Mouse (Mus musculus): ENCODE data around the gene Rrp1b.
"Not testable (repeated sequence)": the region's sequence is repeated elsewhere in the genome, so short reads cannot be mapped to it uniquely, and the experiment has no call there.

Gene Rrp1b

DNA sequence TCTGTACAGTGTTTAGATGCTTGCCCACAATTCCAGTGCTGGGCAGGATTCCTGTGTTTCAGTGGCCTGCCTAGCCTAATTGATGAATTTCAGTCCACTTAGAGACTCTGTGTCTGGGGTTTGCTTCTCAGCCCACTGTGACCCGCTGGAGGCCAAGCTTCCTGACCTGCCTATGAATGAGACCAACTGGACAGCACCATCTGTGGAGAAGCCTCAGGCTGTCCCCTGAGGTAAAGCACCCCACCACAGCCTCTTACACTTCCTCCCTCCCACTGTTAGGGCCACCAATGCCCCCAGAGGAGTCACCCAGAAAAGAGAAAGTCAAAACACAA, 55.1 kb downstream of the Rrp1b start:
- DNase-seq (ENCODE audit: low read depth, low spot score), result no peak

DNA sequence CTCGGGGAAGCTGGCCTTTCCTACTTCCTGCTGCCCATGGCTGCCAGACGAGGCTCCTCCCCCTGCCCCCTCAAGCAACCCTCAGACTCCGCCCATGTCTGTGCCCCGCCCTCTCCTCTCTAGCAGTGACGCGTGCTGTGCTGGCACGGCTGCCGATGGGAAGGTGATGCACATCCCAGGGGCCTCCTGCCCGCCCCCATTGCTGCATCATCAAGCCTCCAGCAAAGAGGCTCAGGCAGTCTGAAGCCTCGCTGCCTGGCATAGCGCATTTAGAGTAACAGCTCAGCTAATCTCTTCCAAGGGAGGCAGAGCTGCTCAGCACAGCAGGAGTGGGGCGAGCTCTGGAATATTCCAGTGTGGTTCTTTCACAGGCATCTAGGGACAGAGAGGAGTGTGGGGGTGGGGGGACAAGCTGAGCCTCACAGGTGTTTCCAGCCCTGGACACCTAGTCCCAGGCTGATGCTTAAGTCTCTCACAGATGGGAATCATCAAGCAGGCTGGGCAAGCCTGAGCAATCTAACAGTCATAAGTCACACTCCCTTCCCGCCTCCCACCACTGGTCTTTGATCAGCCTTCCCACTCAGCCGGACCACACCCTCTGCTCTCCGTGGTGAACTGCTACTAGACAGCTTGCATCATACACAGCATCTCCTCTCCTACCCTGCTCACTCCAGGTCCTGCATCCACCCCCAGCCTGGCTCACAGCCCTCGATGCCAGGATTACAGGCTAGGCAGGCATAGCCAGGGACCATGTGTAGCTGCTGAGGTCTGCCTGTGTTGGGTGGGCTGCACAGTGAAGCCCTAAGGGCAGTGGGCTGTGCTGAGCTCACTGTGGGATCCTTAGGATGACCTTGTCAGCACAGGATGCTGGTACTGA, 55.7 kb downstream of the Rrp1b start:
- DNase-seq (ENCODE audit: low read depth, low spot score), result peak; percentile 75

DNA sequence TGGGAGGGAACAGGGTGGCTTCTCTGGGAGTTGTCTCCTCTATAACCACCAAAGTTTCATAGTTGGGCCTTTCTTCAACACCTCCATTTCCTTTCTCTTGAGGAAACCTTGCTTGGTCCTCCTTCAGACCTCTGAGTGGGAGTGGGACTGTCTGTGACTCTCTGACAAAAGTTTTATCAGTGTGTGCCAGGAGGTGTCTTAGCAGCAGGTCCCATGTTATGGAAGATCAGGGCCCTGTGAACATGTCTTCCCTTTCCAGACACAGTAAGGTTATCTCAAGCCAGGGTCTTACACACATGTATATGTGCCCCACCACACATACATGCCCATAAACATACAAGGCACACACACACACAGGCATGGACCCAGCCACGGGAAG, 56.3 kb downstream of the Rrp1b start:
- no peak for DNase-seq (ENCODE audit: low read depth, low spot score)

DNA sequence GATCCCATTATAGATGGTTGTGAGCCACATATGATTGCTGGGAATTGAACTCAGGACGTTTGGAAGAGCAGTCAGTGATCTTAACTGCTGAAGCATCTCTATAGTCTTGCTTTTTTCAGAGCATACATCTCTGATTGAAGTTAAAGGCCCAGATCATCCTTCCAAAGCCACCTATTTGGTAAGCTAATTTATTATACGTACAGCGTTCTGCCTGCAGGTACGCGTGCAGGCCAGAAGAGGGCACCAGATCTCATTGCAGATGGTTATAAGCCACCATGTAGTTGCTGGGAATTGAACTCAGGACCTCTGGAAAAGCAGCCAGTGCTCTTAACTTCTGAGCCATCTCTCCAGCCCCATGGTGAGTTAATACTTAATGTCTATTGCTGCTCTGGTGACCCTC, 57.0 kb downstream of the Rrp1b start:
- no peak for DNase-seq (ENCODE audit: low read depth, low spot score)

DNA sequence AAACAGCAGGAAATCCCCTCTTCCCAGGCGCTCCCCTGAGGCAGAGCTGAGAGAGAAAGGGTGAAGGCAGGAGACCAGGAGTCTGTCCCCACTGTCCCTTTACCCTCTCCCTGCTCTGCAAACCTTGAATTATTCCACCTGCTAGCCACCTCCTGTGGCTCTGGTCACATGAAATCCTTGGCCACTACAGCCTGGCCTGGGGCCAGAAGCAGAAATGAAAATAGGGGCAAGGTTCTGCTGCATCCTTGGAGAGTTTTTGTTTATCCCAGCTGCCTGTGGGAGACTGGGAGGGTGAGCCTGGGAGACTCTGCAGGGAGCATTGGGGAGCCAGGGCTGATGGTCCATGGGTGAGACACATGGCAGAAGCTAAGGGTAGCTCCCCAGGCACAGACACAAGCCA, 61.8 kb downstream of the Rrp1b start:
- no peak for DNase-seq (ENCODE audit: low read depth, low spot score)

DNA sequence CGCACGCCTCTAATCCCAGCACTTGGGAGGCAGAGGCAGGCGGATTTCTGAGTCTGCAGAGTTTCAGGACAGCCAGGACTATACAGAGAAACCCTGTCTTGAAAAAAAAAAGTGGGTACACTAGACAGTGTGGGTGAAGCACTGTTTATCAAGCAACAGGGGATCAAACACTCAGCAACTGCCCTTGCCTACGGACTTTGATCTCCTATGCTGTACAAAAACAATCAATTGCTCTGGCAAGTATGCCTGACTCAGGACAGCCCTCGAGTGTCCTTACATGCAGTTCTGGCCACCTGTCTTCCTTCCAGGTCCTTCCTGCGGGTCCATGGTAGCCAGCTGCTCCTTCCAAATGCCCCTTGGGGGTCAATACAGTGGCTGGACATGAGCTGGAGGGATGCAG, 63.0 kb downstream of the Rrp1b start:
- not testable (repeated sequence) for DNase-seq (ENCODE audit: low read depth, low spot score)

DNA sequence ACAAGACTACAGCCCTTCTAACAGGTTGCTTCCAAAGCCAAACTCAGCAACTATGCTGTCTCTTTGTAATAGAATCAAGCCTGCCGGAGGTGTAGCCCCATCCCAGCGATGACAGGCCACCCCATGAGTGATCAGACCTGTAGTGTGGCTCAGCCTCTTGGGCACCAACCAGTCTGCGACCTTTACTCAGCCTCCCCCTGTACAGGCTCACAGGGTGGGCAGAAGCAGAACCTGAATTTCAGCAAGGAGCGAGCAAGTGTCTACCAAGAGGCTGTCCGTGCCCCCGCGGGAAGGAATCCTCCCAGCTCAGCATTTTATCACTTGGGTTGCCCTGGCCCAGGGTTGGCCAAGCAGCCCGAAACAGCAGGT, 63.7 kb downstream of the Rrp1b start:
- DNase-seq (ENCODE audit: low read depth, low spot score), result no peak

DNA sequence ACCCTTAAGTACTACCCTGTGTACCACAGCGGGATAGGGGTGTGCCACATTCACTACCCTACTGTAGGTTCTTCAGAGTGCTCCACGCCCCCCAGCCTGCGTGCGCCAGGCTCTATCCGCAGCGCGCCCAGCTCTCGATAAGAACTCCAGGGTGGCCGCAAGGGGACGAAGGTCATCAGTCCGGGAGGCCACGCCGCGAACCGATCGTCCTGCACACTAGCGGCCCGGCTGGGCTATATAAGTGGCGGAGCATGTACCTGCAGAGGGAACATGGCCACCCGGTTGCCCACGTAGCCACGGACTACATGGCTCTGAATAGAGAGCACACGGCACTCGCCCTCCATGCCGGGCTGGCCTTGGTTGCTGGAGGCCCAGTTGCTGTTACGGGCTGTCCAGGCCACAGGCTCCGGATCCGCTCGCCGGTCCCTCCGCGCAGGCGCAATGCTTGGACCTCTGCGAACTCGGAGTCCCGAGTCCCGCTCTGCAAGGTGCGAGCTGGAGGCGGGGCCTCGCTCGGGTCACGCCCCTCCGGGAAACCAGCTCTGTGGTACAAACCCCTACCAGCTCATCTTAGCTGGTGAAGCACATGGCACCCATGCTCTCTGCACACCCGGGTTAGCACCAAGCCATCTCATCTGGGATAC, 64.2 kb downstream of the Rrp1b start:
- DNase-seq (ENCODE audit: low read depth, low spot score), result peak; percentile 66

DNA sequence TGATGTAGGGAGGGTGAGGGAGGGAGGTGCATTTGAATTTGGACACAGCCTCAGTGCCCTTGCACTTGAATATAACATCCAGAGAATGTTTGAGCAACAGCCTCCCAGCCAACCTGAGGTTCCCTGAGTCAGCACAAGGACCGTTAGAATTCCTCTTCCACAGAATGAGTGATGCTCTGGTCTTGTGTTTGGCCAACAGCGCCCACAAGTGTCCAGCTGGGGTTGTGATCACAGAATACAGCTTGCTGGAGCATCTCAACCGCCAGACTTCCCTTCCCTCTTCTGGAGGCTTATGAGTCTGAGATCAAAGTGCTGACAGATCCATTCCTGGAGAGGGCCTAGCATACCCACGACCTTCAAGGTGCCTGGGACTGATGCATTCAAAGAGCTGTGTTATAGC, 67.2 kb downstream of the Rrp1b start:
- no peak for DNase-seq (ENCODE audit: low read depth, low spot score)

DNA sequence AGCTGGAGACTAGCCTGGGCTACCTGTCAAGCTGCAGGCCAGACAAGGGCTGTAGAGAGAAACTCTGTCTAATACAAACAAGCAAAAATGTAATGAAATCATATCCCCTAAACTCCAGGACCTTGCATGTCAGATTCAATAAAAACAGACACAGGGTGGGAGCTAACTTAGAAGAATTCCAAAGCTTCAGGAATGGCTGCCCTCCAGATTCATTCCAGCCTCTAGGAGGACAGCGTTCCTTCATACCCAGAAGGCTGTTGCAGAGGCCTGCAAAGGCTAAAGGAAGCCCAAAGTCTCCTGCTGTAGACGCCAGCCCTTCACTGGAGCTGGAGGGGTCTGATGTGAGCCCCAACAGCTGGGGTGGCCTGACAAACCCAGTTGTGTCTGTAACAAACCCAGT, 70.5 kb downstream of the Rrp1b start:
- no peak for DNase-seq (ENCODE audit: low read depth, low spot score)

DNA sequence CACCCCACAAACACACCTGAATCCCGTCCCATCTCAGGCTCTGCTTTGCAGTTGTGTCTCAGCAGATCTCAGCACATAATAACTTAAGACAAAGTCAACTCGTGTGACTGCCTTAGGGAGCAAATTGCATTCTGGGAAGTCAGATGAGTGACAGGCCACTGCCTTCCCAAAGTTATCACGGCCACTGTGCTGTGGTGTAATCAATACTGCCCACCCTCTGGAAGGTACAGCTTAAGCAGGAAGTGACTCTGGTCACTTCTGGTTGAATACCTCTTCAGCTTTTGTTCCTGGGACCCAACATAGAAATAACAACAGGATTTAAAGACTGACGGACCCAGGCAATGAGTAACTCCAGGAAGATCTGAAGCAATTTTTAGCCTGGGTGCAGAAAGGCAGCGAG, 72.0 kb downstream of the Rrp1b start:
- no peak for DNase-seq (ENCODE audit: low read depth, low spot score)

DNA sequence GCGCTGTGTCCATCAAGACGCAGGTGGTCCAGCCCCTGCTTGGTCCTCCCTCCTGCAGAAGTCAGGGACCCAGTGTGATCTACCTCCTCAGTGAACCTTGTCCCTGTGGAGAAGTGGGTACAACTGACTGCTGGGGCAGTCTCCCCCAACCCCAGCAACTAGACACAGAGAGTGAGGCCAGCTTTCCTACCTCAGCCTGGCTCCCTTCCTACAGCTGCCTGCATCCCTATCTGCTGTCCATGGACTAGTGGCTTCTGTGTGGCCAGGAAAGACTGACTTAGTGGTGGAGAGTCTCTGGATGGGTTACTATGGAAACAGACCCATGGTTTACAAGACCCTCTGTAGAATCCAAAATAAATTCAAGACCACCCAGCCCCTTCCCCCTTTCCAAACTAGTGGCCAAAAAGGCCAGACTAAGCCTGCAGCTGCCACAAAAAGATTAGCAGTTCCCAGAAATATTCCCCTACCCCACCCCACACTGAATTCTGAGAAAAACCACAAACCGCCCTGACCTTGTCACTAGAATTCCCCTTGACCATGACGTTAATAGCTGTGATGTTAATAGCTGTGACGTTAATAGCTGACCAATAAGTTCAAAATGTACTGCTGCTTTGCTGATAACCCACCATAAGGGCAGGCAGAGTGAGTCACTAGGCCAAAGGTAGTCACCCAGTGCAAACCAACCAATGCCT, 72.6 kb downstream of the Rrp1b start:
- DNase-seq (ENCODE audit: low read depth, low spot score), result not testable (repeated sequence)

DNA sequence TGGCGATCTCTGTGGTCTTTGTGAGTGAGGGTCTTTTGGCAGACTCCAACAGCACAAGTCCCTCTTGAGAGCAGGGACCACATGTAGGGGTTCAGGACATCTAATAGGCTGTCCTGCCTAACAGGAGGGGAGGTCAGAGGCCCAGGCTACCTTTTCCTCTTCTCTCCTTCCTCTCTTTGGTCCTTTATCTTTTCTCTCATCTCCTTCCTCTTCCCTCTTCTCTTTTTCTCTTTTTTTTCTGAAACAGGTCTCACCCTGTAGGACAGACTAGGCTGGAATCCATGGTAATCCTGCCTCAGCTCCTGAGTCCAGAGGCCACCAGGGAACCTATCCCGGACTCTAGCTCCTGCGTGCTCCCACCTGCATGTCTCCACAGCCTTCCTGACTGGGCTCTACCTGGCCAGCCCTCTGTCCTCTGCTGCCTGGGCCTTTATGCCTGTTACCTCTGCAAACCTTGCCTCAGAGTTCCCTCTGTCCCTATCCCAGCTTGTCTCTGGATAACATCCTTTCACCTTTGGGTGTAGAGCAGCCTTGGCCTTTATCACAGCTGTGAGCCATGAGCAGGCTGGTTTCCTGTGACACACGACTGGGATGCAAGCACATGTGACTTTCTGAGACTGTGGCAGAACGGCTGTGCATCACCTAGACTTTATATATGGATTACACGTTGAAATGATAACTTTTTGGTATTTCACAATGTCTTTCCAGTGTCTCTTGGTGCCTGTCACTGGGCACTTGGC, 73.5 kb downstream of the Rrp1b start:
- no peak for DNase-seq (ENCODE audit: low read depth, low spot score)

DNA sequence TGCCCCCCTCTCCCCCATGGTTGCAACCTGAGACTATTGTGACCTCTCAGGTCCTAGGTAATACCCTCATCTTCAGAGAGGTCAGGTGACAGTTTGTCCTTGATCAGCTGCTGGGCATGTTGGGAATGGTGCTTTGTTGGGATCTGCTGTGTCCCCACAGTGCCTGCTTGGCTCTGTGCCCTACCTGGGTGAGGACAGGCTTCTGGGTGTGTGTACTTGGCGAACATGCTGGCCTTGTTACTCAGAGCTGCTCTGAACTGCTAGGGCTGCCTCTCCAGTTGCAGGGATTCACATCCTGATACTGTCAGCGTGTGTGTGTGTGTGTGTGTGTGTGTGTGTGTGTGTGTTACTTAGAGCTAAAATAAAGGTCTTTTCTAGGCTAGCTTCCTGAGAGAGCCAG, 74.5 kb downstream of the Rrp1b start:
- no peak for DNase-seq (ENCODE audit: low read depth, low spot score)

DNA sequence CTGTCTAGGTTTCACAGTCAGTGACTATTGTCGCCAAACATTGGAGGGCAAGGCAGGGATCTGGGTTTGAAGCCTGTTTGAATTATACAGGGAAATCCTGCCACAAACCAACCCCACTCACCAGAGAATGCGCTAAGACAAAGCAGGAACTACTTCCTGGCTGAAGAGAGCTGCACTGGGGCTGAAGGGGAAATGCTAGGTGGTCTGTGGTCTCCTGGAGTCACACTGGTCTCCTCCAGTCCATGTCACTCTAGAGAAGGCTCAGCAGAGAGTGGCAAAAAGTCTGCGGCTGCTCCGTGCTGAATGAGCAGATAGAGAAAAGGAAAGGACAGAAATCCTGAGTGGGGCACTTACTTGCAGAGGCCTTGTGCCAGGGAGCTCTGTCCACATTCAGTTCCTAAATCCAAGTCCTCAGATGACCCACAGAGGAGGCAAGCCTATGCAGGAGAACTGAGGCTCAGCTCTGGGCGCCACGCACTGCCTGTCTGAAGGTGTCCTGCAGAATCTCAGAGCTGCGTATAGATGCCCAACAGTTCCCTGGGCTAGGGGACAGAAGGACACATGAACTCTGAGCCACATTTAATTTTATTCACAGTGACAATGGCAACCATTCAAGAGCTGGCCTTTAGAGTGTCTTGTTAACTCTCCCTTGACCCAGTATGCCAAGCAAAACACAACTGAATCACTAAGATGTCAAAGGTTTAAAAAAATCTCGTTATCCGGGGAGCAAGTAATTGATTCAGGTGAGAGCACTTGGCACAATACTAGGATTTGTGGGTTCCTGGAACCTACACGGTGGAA, 75.3 kb downstream of the Rrp1b start:
- no peak for DNase-seq (ENCODE audit: low read depth, low spot score)
